Mouse (Mus musculus) skeletal muscle tissue, adult 2 months (tissue): ENCODE results near the gene Def8.

Source experiments
- DNase-seq: peaks from one replicate; pipeline ENCODE4 v3.0.0-alpha.2; 2012; ENCODE audit warnings: low read depth, low spot score

Def8 gene

GRCm38 (mm10) chr8:123423441-123423840 lies at the start of gene Def8:
Gene Def8 (plus strand): TSS chr8:123423527.
- no peak for DNase-seq

GRCm38 (mm10) chr8:123374239-123374578 lies 49.1 kb upstream of the Def8 start:
- DNase-seq, result peak; percentile 91

GRCm38 (mm10) chr8:123375701-123376100 lies 47.6 kb upstream of the Def8 start:
- DNase-seq, result peak; percentile 68

- no peak for DNase-seq
Observed at GRCm38 (mm10) chr8:123376106-123376505, 47.2 kb upstream of the Def8 start.

GRCm38 (mm10) chr8:123381711-123382110 lies 41.6 kb upstream of the Def8 start:
- no peak for DNase-seq

- no peak for DNase-seq
Observed at GRCm38 (mm10) chr8:123382516-123382915, 40.8 kb upstream of the Def8 start.

DNA sequence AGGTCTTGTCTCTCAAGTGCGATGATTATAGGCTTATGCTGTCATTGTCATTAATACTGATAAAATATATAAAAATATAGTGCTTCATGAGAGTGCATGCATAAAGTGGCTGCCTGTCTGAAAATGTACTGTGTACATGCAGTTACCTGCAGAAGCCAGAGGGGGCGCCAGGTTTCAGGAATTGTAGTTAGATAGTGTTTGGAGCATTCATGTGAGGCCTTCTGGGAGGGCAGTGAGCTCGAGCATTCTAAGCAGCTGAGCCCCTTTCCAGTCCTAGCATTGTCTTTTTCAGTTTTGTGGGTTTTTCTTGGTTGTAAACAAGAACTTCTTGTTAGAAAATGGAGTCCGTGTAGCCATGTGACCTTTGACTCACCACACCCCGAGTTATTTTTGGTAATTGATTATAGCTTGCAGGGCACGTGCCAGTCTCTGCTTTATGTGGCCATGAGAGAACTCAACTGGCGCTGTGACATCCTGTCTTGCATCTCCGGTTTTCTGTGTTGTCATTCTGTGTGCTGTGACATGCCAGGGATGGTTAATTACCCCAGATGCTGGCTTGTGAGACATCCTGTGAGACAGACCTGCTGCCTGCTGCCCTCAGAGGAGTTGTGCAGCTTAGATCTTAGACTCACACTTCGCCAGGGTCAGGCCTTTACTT lies 38.3 kb upstream of the Def8 start:
- no peak for DNase-seq

- DNase-seq, result no peak
Observed at GRCm38 (mm10) chr8:123387041-123387440, 36.3 kb upstream of the Def8 start.

DNA sequence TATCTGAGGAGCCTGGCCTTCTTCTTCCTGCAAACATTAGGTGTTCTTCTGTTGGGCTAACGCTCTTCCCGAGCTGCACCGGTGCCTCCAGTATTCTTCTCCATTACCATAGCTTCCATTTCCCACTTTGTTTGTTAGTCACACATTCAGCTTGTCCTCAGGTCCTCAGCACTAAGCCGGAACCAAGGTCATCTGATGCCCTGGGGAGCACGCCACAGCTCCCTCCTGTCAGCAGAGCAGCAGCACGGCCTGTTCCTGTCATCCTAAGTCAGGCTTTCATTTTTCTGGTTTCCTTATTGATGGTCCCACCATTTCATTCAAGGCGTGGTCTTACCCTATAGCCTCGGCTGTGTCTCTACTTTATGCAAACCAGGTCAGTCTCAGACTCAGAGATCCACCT lies 35.5 kb upstream of the Def8 start:
- no peak for DNase-seq

GRCm38 (mm10) chr8:123389026-123389425 lies 34.3 kb upstream of the Def8 start:
- DNase-seq, result no peak

DNA sequence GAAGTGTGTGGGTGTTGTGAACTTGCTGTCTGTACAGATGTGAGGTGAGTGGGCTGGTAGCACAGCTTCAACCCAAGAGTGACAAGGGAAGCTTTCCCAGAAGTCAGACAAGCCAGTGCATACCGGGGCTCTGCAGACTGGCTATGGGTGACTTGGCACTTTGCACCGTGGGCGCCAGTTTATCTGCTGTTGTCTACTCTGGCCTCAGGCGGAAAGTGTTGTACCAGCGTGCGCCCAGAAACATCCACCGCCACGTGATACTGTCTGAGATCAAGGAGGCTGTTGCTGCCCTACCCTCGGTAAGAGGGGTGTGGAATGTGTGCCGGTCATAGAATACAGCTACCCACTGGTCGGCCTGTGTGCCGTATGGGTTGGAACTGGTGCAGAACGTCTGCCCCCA lies 25.0 kb upstream of the Def8 start:
- DNase-seq, result no peak

- no peak for DNase-seq
Observed at GRCm38 (mm10) chr8:123401936-123402335, 21.4 kb upstream of the Def8 start.

- no peak for DNase-seq
Observed at GRCm38 (mm10) chr8:123402730-123403326, 20.5 kb upstream of the Def8 start.

DNA sequence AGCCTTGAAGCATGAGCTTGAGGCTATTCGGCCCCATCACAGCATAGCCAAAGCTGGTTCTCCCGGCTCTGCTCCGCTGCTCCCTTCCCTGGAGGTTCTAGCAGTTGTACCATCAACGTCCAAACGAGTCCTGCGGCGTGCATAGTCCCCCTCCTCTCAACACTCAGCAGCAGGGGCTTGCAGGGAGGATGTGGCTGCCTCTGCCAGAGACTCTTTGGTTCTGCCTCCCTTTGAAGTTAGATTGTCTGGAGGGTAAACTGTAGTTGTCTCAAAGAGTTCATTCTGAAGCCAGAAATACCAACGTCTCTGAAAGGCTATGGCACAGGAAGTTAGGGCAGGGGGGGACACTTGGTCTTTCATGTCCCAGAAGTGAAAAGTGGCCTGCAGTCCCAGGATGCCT lies 18.8 kb upstream of the Def8 start:
- no peak for DNase-seq

- no peak for DNase-seq
Observed at GRCm38 (mm10) chr8:123406786-123407185, 16.5 kb upstream of the Def8 start, which contains the start of gene Mc1r. Gene Mc1r (plus strand): TSS chr8:123407107.

- no peak for DNase-seq
Observed at GRCm38 (mm10) chr8:123407612-123408011, 15.7 kb upstream of the Def8 start.

- no peak for DNase-seq
Observed at GRCm38 (mm10) chr8:123408586-123409544, 14.5 kb upstream of the Def8 start.

- peak; percentile 60 for DNase-seq
Observed at GRCm38 (mm10) chr8:123410049-123410587, 13.2 kb upstream of the Def8 start.

DNA sequence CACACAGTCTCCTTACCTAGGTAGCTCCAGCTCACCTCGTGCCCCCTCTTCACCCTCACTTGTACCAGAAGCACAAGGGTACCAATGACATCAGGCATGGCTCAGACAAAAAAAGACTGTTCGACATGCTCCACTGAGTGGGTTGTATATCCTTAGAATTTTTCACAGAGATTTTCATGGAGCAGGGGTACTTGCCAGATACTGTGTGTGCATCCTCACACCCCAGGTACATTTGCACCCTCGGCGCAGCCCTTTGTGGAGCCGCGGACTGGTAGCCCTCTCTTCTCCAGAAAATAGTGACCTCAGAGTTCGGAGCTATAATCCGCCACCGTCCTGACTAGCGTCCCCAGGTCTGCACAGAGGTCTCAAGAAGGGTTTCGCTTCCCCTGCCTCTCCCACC lies 12.5 kb upstream of the Def8 start:
- no peak for DNase-seq

GRCm38 (mm10) chr8:123411246-123411645 lies 12.1 kb upstream of the Def8 start, which contains the start of gene Tubb3:
Gene Tubb3 (plus strand): TSS chr8:123411424.
- DNase-seq, result no peak

GRCm38 (mm10) chr8:123411781-123412327 lies 11.5 kb upstream of the Def8 start:
- no peak for DNase-seq
